Mouse (Mus musculus) liver, embryonic 13.5 days (tissue): Measurements from ENCODE around the gene Ogfr. TPM values are rescaled to one million over a fixed set of nuclear protein-coding genes. Genes with fewer than 3 reads are reported as not detected.

Experiments used
- ATAC-seq: fragments of 200-750 bp; cut with Nextera tagmentation; 2 replicates; pipeline ENCODE4 v1.8.0; 2017; ENCODE audit warnings: low read depth, mild to moderate bottlenecking, moderate number of reproducible peaks, moderate library complexity
- DNase-seq: peaks from one replicate; pipeline ENCODE4 v3.0.0; 2022
- H3K27ac ChIP-seq: fragments of 300-500 bp; sonication (generic); 2 replicates; pipeline ENCODE4 v1.5.1; 2015; ENCODE audit warnings: moderate library complexity, mild to moderate bottlenecking, inconsistent platforms
- H3K27me3 ChIP-seq: fragments of 300-500 bp; sonication (generic); 2 replicates; pipeline ENCODE4 v1.6.1; 2015; ENCODE audit warnings: mild to moderate bottlenecking, inconsistent platforms
- H3K36me3 ChIP-seq: fragments of 300-500 bp; sonication (generic); 2 replicates; pipeline ENCODE4 v1.6.1; 2015; ENCODE audit warnings: mild to moderate bottlenecking, inconsistent platforms
- H3K4me1 ChIP-seq: fragments of 300-500 bp; sonication (generic); replicated peaks from 2 replicates; pipeline ENCODE4 v1.6.1; 2015; ENCODE audit warnings: inconsistent platforms
- H3K4me2 ChIP-seq: fragments of 300-500 bp; sonication (generic); 2 replicates; pipeline ENCODE4 v1.6.1; 2015; ENCODE audit warnings: inconsistent platforms, mild to moderate bottlenecking, moderate library complexity
- H3K4me3 ChIP-seq: fragments of 300-500 bp; sonication (generic); replicated peaks from 2 replicates; pipeline ENCODE4 v1.5.1; 2015; ENCODE audit warnings: mild to moderate bottlenecking, inconsistent platforms
- H3K9ac ChIP-seq: fragments of 300-500 bp; sonication (generic); 2 replicates; pipeline ENCODE4 v1.6.1; 2015; ENCODE audit warnings: mild to moderate bottlenecking, inconsistent platforms
- H3K9me3 ChIP-seq: fragments of 300-500 bp; sonication (generic); replicated peaks from 2 replicates; pipeline ENCODE4 v1.6.1; 2016; ENCODE audit warnings: inconsistent platforms
- WGBS: fragments of 180-500 bp; shearing (Covaris S2); methylation state at CpG from one replicate; pipeline ENCODE4 v1.1.7; 2015; ENCODE audit not compliant: insufficient replicate concordance; 5-methylcytosine and 5-hydroxymethylcytosine counted together
- polyA plus RNA-seq: library from polyadenylated mRNA; unstranded; fragments of >200 nt; fragmentation: Nextera tagmentation; extraction: Ambion mirVana; gene quantifications from 2 replicates; pipeline ENCODE4 v1.2.1, GENCODE M21; 2015

Ogfr gene
- 23.5 and 24.9 TPM in 2 replicates for polyA plus RNA-seq

GRCm38 (mm10) chr2:180589123-180589831 lies at the start of gene Ogfr:
Ogfr (plus strand) TSS chr2:180589245.
- WGBS = under 1% methylated on average over 67 of the region's 67 CpGs
- peaks cover 25% of the 10 kb centered on the region for H3K4me1 ChIP-seq
- H3K9me3 ChIP-seq = no peaks in the 10 kb centered on the region
- H3K36me3 ChIP-seq = peaks cover 59% of the 10 kb centered on the region
- H3K27me3 ChIP-seq = no peaks in the 10 kb centered on the region
- H3K4me2 ChIP-seq = peak within 1 kb of the TSS; percentile 90
- ATAC-seq (peak; percentile 87), DNase-seq (peak; percentile 71)
- H3K27ac ChIP-seq = peak within 1 kb of the TSS; percentile 78
- H3K4me3 ChIP-seq = peak within 1 kb of the TSS; percentile 96
- H3K9ac ChIP-seq = peak within 1 kb of the TSS; percentile 93

DNA sequence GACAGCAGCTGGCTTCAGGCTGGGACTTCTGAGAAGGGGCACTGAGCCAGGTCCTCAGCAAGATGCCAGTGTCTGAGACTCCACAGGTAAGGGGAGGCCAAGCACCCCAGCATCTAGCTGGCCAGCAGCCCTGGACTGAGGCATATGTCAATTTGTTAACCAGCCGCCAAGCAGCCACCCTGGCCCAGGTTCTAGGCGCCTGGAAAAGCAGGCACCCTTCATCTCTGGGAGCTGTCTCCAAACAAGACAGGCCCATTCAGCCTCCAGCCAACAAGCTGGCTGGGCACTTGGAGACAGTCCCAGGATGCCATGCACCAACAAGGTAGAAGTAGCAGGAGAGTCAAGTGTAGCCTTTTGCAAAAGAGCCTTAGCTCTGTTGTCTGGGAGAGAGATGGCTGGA lies 45.4 kb upstream of the Ogfr start:
- Histone ChIP-seq H3K4me1 (no peaks in the 10 kb centered on the region), H3K4me2 (no peak overlapping the region), H3K4me3 (no peak overlapping the region), H3K36me3 (no peaks in the 10 kb centered on the region), H3K9me3 (no peaks in the 10 kb centered on the region), H3K9ac (no peak overlapping the region), H3K27ac (no peak overlapping the region), H3K27me3 (no peaks in the 10 kb centered on the region)
- no peak for DNase-seq
- WGBS = 42% methylated on average over 2 of the region's 2 CpGs
- ATAC-seq = no peak

GRCm38 (mm10) chr2:180545046-180545445 lies 44.0 kb upstream of the Ogfr start:
- Histone ChIP-seq H3K4me1 (no peaks in the 10 kb centered on the region), H3K4me2 (no peak overlapping the region), H3K9me3 (no peaks in the 10 kb centered on the region), H3K27me3 (no peaks in the 10 kb centered on the region), H3K36me3 (no peaks in the 10 kb centered on the region), H3K9ac (no peak overlapping the region), H3K4me3 (no peak overlapping the region), H3K27ac (no peak overlapping the region)
- DNase-seq = no peak
- WGBS = 51% methylated on average over 18 of the region's 18 CpGs
- no peak for ATAC-seq

DNA sequence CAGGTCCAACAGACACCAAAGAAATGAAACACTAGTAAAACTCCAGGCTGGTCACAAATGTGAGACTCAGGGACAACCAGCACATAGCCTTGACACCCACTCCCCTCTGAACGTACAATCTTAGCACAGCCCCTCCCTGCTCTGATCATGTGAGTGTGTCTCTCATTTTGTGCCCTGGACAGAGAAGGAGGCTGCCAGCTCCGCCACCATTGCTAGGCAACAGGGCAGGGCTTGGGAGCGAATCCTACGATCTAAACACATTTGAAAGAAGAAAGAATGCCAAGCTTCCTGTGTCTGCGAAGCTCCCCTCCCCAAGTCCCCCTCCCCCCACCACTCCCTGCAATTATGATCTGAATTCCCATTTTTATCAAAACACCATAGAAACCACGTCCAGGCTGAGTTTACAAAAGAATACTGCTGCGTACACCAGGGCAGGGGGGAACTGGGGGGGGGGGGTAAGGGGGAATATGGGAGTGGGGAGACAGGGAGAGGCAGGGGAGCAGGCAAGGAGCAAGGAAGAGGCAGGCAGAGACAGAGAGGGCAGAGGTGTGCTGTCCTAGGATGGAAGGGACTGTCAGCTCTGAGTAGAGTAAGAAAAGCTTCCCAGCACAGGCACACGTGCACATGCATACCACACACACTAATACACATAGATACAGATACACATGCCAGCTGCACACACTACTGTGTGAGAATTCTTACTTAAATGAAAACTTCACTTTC lies 41.5 kb upstream of the Ogfr start:
- H3K4me2 ChIP-seq = no peak overlapping the region
- no peaks in the 10 kb centered on the region for H3K27me3 ChIP-seq
- no peaks in the 10 kb centered on the region for H3K36me3 ChIP-seq
- no peak overlapping the region for H3K27ac ChIP-seq
- H3K9me3 ChIP-seq = no peaks in the 10 kb centered on the region
- no peak for ATAC-seq
- H3K9ac ChIP-seq = no peak overlapping the region
- H3K4me1 ChIP-seq = no peaks in the 10 kb centered on the region
- WGBS = 29% methylated on average over 8 of the region's 8 CpGs
- no peak for DNase-seq
- no peak overlapping the region for H3K4me3 ChIP-seq

GRCm38 (mm10) chr2:180552340-180552739 lies 36.7 kb upstream of the Ogfr start:
- Histone ChIP-seq H3K27ac (no peak overlapping the region), H3K27me3 (no peaks in the 10 kb centered on the region), H3K9ac (no peak overlapping the region), H3K9me3 (no peaks in the 10 kb centered on the region), H3K4me2 (no peak overlapping the region), H3K4me1 (no peaks in the 10 kb centered on the region), H3K36me3 (no peaks in the 10 kb centered on the region), H3K4me3 (no peak overlapping the region)
- 78% methylated on average over 3 of the region's 3 CpGs for WGBS
- ATAC-seq (no peak), DNase-seq (no peak)

- Histone ChIP-seq H3K27ac (no peak overlapping the region), H3K4me3 (no peak overlapping the region), H3K9ac (no peak overlapping the region), H3K27me3 (no peaks in the 10 kb centered on the region), H3K4me1 (no peaks in the 10 kb centered on the region), H3K36me3 (no peaks in the 10 kb centered on the region), H3K9me3 (no peaks in the 10 kb centered on the region), H3K4me2 (no peak overlapping the region)
- DNase-seq = no peak
- ATAC-seq = no peak
- 47% methylated on average over 3 of the region's 3 CpGs for WGBS
Observed at GRCm38 (mm10) chr2:180555219-180555618, 33.8 kb upstream of the Ogfr start.

DNA sequence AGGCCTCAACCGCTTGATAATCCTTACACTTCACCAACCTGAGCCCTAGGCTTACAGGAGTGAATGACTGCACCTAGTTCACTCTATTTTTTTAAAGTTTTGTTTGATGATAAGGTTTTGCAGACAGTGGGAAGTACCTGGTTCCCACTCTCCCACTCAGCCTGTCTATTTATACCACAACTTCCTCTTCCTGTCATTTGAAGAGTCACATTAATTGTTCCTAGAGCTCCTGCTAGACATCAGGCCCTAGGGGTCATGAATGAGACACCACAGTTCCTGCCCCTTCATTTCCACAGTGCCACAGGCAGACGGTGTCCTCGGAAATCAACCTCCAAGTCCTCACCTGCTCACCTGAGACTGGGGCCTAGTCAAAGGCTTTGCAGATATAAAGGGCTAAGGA lies 32.6 kb upstream of the Ogfr start:
- H3K4me2 ChIP-seq = no peak overlapping the region
- H3K9me3 ChIP-seq = no peaks in the 10 kb centered on the region
- no peak overlapping the region for H3K9ac ChIP-seq
- no peaks in the 10 kb centered on the region for H3K4me1 ChIP-seq
- no peaks in the 10 kb centered on the region for H3K36me3 ChIP-seq
- H3K27ac ChIP-seq = no peak overlapping the region
- WGBS = 30% methylated on average over 3 of the region's 3 CpGs
- ATAC-seq (no peak), DNase-seq (no peak)
- H3K4me3 ChIP-seq = no peak overlapping the region
- no peaks in the 10 kb centered on the region for H3K27me3 ChIP-seq

DNA sequence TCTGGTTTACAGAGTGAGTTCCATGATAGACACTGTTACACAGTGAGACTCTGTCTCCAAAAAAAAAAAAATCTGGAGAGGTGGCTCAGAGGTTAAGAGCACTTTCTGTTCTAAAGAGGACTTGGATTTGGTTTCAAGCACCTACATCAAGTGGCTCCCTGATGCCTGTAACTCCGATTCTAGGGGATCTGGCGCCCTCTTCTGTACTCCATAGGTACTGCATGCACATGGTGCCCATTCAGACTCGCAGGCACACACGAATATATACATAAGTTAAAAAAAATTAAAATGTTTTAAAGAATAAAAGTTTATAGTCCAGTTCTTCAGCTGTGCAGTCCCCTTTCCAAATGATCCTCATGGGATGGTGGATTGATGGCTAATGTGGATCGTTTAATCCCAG lies 28.8 kb upstream of the Ogfr start:
- no peaks in the 10 kb centered on the region for H3K9me3 ChIP-seq
- no peak overlapping the region for H3K4me3 ChIP-seq
- no peak overlapping the region for H3K4me2 ChIP-seq
- H3K9ac ChIP-seq = no peak overlapping the region
- ATAC-seq = no peak
- no peak for DNase-seq
- no peak overlapping the region for H3K27ac ChIP-seq
- H3K27me3 ChIP-seq = no peaks in the 10 kb centered on the region
- WGBS = 42% methylated on average over 5 of the region's 5 CpGs
- no peaks in the 10 kb centered on the region for H3K4me1 ChIP-seq
- H3K36me3 ChIP-seq = no peaks in the 10 kb centered on the region

GRCm38 (mm10) chr2:180562146-180562545 lies 26.9 kb upstream of the Ogfr start:
- no peaks in the 10 kb centered on the region for H3K27me3 ChIP-seq
- H3K4me2 ChIP-seq = no peak overlapping the region
- H3K4me1 ChIP-seq = no peaks in the 10 kb centered on the region
- 31% methylated on average over 5 of the region's 5 CpGs for WGBS
- H3K4me3 ChIP-seq = no peak overlapping the region
- no peaks in the 10 kb centered on the region for H3K36me3 ChIP-seq
- no peaks in the 10 kb centered on the region for H3K9me3 ChIP-seq
- no peak for ATAC-seq
- H3K9ac ChIP-seq = no peak overlapping the region
- no peak for DNase-seq
- no peak overlapping the region for H3K27ac ChIP-seq

GRCm38 (mm10) chr2:180563296-180563695 lies 25.7 kb upstream of the Ogfr start:
- Histone ChIP-seq H3K9ac (no peak overlapping the region), H3K4me3 (no peak overlapping the region), H3K27ac (no peak overlapping the region), H3K27me3 (no peaks in the 10 kb centered on the region), H3K4me2 (no peak overlapping the region), H3K9me3 (no peaks in the 10 kb centered on the region), H3K36me3 (no peaks in the 10 kb centered on the region), H3K4me1 (no peaks in the 10 kb centered on the region)
- 55% methylated on average over 6 of the region's 6 CpGs for WGBS
- DNase-seq (no peak), ATAC-seq (no peak)

DNA sequence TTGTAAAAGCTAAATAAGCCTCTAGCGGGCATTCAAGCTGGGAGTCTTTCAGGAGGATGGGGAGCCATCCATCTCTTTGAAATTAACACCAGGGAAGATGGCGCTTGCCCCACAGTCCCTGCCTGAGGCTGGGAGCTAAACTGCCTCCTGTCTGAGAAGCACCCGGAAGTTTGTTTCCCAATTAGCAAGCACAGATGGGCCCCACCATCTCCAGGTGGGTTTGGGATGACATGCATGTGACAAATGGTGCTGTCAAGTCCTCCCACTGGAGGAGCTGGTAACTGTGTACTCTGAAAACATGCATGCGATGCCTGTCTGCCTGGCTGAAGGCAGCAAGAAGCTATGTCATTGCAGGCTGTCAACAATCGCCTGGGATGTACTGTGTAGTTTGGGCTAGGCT lies 25.2 kb upstream of the Ogfr start:
- no peaks in the 10 kb centered on the region for H3K4me1 ChIP-seq
- no peak overlapping the region for H3K27ac ChIP-seq
- WGBS = 49% methylated on average over 5 of the region's 5 CpGs
- no peak overlapping the region for H3K4me2 ChIP-seq
- no peaks in the 10 kb centered on the region for H3K9me3 ChIP-seq
- DNase-seq (no peak), ATAC-seq (no peak)
- H3K9ac ChIP-seq = no peak overlapping the region
- H3K27me3 ChIP-seq = no peaks in the 10 kb centered on the region
- no peak overlapping the region for H3K4me3 ChIP-seq
- no peaks in the 10 kb centered on the region for H3K36me3 ChIP-seq
